8 mouse cellular contexts compared by ENCODE assay signal in the genomic region with DNA sequence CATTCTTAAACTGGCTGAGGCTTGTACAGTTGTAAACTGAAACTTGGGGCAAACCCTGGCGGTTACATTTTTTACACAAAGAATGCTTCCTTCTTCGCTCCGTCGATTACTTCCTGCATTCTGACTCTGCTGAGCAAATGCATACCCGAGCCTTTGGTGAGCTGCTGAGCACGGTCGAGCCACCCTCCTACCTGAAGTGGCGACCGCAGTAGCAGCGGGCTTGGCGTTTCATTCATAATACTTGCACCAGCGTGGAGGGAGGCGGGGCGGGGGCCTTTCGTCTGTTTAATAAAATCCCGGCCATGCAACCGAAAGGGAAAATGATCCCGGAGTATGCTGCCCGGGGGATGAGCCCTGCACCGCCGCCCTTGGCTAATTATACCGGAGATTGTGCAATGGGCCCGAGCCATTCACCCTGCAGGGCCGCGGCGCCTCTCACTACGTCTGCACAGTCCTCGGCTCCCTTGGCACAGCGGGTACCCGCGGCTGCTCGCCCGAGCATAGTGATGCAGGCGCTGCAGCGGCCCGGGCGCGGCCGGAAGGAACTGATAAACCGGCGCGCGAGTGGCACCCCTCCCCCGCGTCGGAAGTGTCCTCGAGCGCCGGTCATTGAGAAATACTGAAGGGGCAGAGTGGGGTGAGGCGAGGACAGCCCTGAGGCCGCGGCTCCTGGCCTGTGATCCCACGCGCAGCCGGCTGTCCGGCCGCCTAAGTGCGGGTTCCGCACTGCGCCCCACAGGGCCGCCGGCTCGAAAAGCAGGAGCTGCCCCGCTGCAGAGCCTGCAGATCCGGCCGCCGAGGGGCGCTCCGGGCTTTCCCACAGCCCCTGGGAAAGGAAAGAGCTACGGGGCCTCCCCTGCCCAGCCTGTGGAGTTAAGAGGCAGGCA. TPM values are rescaled to one million over a fixed set of nuclear protein-coding genes. Genes with fewer than 3 reads are reported as not detected.
DNase-seq lines count a peak whose midpoint lies in the region; ATAC-seq and TF ChIP-seq lines count a peak whose summit lies in the region.

No protein-coding gene starts in this region.

- H3K4me3 ChIP-seq in G1E (ENCODE audit: low read depth, low read length): peak overlapping the region; percentile 85
- peak overlapping the region; percentile 83 for H3K4me3 ChIP-seq in forebrain, embryonic 15.5 days
- H3K4me3 ChIP-seq in layer of hippocampus, adult 2 months: peak overlapping the region; percentile 75
- peak overlapping the region; percentile 62 for H3K4me3 ChIP-seq in lung, embryonic 14.5 days (ENCODE audit: low read depth, low read length)
- peak overlapping the region; percentile 66 for H3K4me3 ChIP-seq in neural tube, embryonic 15.5 days (replicated peaks)

- peak; percentile 89 for DNase-seq in G1E (ENCODE audit: low spot score)
- DNase-seq in cerebellum, adult 11-12 months: peak; percentile 82
- peak; percentile 82 for DNase-seq in heart, postnatal 25 days (ENCODE audit: low spot score)
- peak; percentile 85 for DNase-seq in layer of hippocampus, adult 2 months (ENCODE audit: low spot score in 2 of 2)
- DNase-seq in lung, embryonic 14.5 days: peak; percentile 92
- DNase-seq in testis, postnatal 14 days (ENCODE audit: low spot score): peak; percentile 86

- ATAC-seq in G1E (ENCODE audit: extremely low read depth, insufficient number of reproducible peaks, low FRiP score, poor library complexity, severe bottlenecking): peak; percentile 9; the same call in 1 of the 2 replicates
- peak; percentile 79 for ATAC-seq in forebrain, embryonic 15.5 days (replicated peaks)
- ATAC-seq in lung, embryonic 14.5 days (ENCODE audit: insufficient read depth): peak; percentile 75
- ATAC-seq in neural tube, embryonic 15.5 days (ENCODE audit: low FRiP score): peak; percentile 66

- peaks cover 37% of the 10 kb centered on the region for H3K4me1 ChIP-seq in G1E (ENCODE audit: insufficient read depth, low read depth, low read length)
- peaks cover 21% of the 10 kb centered on the region for H3K4me1 ChIP-seq in forebrain, embryonic 15.5 days
- no peaks in the 10 kb centered on the region for H3K4me1 ChIP-seq in lung, embryonic 14.5 days (ENCODE audit: insufficient read depth)
- peaks cover 35% of the 10 kb centered on the region for H3K4me1 ChIP-seq in neural tube, embryonic 15.5 days

- H3K27me3 ChIP-seq in G1E (ENCODE audit: insufficient read depth, low read length): no peaks in the 10 kb centered on the region
- H3K27me3 ChIP-seq in forebrain, embryonic 15.5 days: no peaks in the 10 kb centered on the region; the same call in 1 of the 2 replicates
- H3K27me3 ChIP-seq in lung, embryonic 14.5 days (ENCODE audit: insufficient read depth, low read length): no peaks in the 10 kb centered on the region
- H3K27me3 ChIP-seq in neural tube, embryonic 15.5 days (replicated peaks): no peaks in the 10 kb centered on the region

- WGBS in forebrain, embryonic 15.5 days: under 1% methylated on average over 70 of the region's 70 CpGs
- WGBS in lung, embryonic 14.5 days: under 1% methylated on average over 70 of the region's 70 CpGs
- WGBS in neural tube, embryonic 15.5 days: under 1% methylated on average over 70 of the region's 70 CpGs

- no peaks in the 10 kb centered on the region for H3K9me3 ChIP-seq in G1E (replicated peaks)
- no peaks in the 10 kb centered on the region for H3K9me3 ChIP-seq in forebrain, embryonic 15.5 days
- no peaks in the 10 kb centered on the region for H3K9me3 ChIP-seq in lung, embryonic 14.5 days (ENCODE audit: low read depth, low read length)
- no peaks in the 10 kb centered on the region for H3K9me3 ChIP-seq in neural tube, embryonic 15.5 days (replicated peaks)

- H3K9ac ChIP-seq in forebrain, embryonic 15.5 days (replicated peaks): peak overlapping the region; percentile 81
- peak overlapping the region; percentile 73 for H3K9ac ChIP-seq in lung, embryonic 14.5 days
- H3K9ac ChIP-seq in neural tube, embryonic 15.5 days (replicated peaks): peak overlapping the region; percentile 71

- H3K36me3 ChIP-seq in G1E (replicated peaks): peaks cover 6% of the 10 kb centered on the region
- H3K36me3 ChIP-seq in forebrain, embryonic 15.5 days: no peaks in the 10 kb centered on the region
- no peaks in the 10 kb centered on the region for H3K36me3 ChIP-seq in lung, embryonic 14.5 days (ENCODE audit: insufficient read depth)
- no peaks in the 10 kb centered on the region for H3K36me3 ChIP-seq in neural tube, embryonic 15.5 days

- peak overlapping the region; percentile 80 for H3K4me2 ChIP-seq in forebrain, embryonic 15.5 days (replicated peaks)
- peak overlapping the region; percentile 85 for H3K4me2 ChIP-seq in lung, embryonic 14.5 days
- H3K4me2 ChIP-seq in neural tube, embryonic 15.5 days: peak overlapping the region; percentile 81

- intact Hi-C loops in heart, postnatal 25 days (cut with DNase I): loop anchor here (2.0 to 5.0 kb wide), 2 partner anchors 115 to 152 kb away; no protein-coding TSS in a partner anchor

- peak overlapping the region; percentile 90 for H3K27ac ChIP-seq in forebrain, embryonic 15.5 days (replicated peaks)
- peak overlapping the region; percentile 90 for H3K27ac ChIP-seq in layer of hippocampus, adult 2 months
- H3K27ac ChIP-seq in lung, embryonic 14.5 days (ENCODE audit: low read depth): peak overlapping the region; percentile 96
- H3K27ac ChIP-seq in neural tube, embryonic 15.5 days (replicated peaks): peak overlapping the region; percentile 91

- TF ChIP-seq CTCF in G1E (IDR thresholded peaks at IDR 0.05; ENCODE audit: low read depth, low read length): no peak
- peak; percentile 88 for TF ChIP-seq CTCF in layer of hippocampus, adult 2 months (conservative IDR thresholded peaks at IDR 0.05)
- peak; percentile 56 for TF ChIP-seq CTCF in lung, embryonic 14.5 days (IDR thresholded peaks at IDR 0.05; ENCODE audit: low read depth)

RNA-seq across cellular contexts. Expression of a gene that starts 4.1 kb away (rescaled TPM):
- total RNA-seq in G1E (2014; fragmentation: Nextera tagmentation) (33.6 and 39.0 TPM in 2 replicates), G1E (2017) (7.6 and 8.9 TPM in 2 replicates)
- polyA plus RNA-seq in G1E (2012): 76.1 and 93.9 TPM in 2 replicates
- polyA plus RNA-seq in forebrain, embryonic 15.5 days (2015; fragmentation: Nextera tagmentation; extraction: Ambion mirVana): 8.1 and 9.3 TPM in 2 replicates
- total RNA-seq in heart, postnatal 25 days (2021): 10 to 100 TPM; 20.5 to 28.4 TPM
- total RNA-seq in layer of hippocampus, adult 2 months (2021): 10 to 100 TPM; 88.2 to 89.4 TPM
- polyA plus RNA-seq in lung, embryonic 14.5 days (2014; fragmentation: Nextera tagmentation; extraction: Ambion mirVana): 7.0 and 7.2 TPM in 2 replicates
- polyA plus RNA-seq in neural tube, embryonic 15.5 days (2015; fragmentation: Nextera tagmentation; extraction: Ambion mirVana): 7.2 and 8.4 TPM in 2 replicates

Comparison
In these comparisons a context has a peak if more than half of its experiments do, and no peak if none do; other contexts are left out.
1. Peak in every context shown above with its lines: DNase-seq, ATAC-seq, H3K4me3 ChIP-seq and H3K27ac ChIP-seq.
2. ATAC-seq: peak in every context shown above with its lines; median percentile 79 in forebrain, embryonic 15.5 days; 75 in lung, embryonic 14.5 days; 66 in neural tube, embryonic 15.5 days; 9 in G1E.